Mouse (Mus musculus) hindbrain, embryonic 15.5 days (tissue): ENCODE measurements at regions not wholly inside any gene's neighbourhood (a gene's known extent, or its start where the extent isn't known, plus 50 kb on each side); places are given as distances from the start of the nearest gene placed in this dataset.

ENCODE experiments used
- ATAC-seq: fragments of 200-750 bp; cut with Nextera tagmentation; 2 replicates; pipeline ENCODE4 v1.8.0; 2017; ENCODE audit warnings: low read depth, moderate number of reproducible peaks, moderate TSS enrichment; ENCODE audit not compliant: low FRiP score
- H3K27ac ChIP-seq: fragments of 300-500 bp; sonication (generic); replicated peaks from 2 replicates; pipeline ENCODE4 v1.5.1; 2015; ENCODE audit warnings: mild to moderate bottlenecking, inconsistent platforms
- H3K27me3 ChIP-seq: fragments of 300-500 bp; sonication (generic); 2 replicates; pipeline ENCODE4 v1.6.1; 2015; ENCODE audit warnings: control low read depth, inconsistent platforms
- H3K36me3 ChIP-seq: fragments of 300-500 bp; sonication (generic); 2 replicates; pipeline ENCODE4 v1.6.1; 2015; ENCODE audit warnings: control low read depth, inconsistent platforms
- H3K4me1 ChIP-seq: fragments of 300-500 bp; sonication (generic); replicated peaks from 2 replicates; pipeline ENCODE4 v1.6.1; 2015; ENCODE audit warnings: control low read depth, inconsistent platforms
- H3K4me2 ChIP-seq: fragments of 300-500 bp; sonication (generic); 2 replicates; pipeline ENCODE4 v1.6.1; 2015; ENCODE audit warnings: moderate library complexity, mild to moderate bottlenecking, inconsistent platforms
- H3K4me3 ChIP-seq: fragments of 300-500 bp; sonication (generic); 2 replicates; pipeline ENCODE4 v1.5.1; 2015; ENCODE audit warnings: mild to moderate bottlenecking, inconsistent platforms
- H3K9ac ChIP-seq: fragments of 300-500 bp; sonication (generic); 2 replicates; pipeline ENCODE4 v1.6.1; 2015; ENCODE audit warnings: inconsistent platforms
- H3K9me3 ChIP-seq: fragments of 300-500 bp; sonication (generic); 2 replicates; pipeline ENCODE4 v1.6.1; 2016; ENCODE audit warnings: control low read depth, inconsistent platforms
- WGBS: fragments of 180-500 bp; shearing (Covaris S2); methylation state at CpG from one replicate; pipeline ENCODE4 v1.1.7; 2015; 5-methylcytosine and 5-hydroxymethylcytosine counted together

- no peaks in the 10 kb centered on the region for H3K27me3 ChIP-seq
- no peak overlapping the region for H3K27ac ChIP-seq
- no peak overlapping the region for H3K9ac ChIP-seq
- no peaks in the 10 kb centered on the region for H3K4me1 ChIP-seq
- 83% methylated on average over 5 of the region's 5 CpGs for WGBS
- no peak overlapping the region for H3K4me2 ChIP-seq
- H3K4me3 ChIP-seq = no peak overlapping the region
- H3K36me3 ChIP-seq = no peaks in the 10 kb centered on the region
- ATAC-seq = no peak
- no peaks in the 10 kb centered on the region for H3K9me3 ChIP-seq
Measured at GRCm38 (mm10) chr15:27137580-27137979, 242.2 kb upstream of the Fbxl7 start.

GRCm38 (mm10) chr15:27145860-27146259 is 250.5 kb upstream of the Fbxl7 start:
- no peak for ATAC-seq
- WGBS = 53% methylated on average over 6 of the region's 6 CpGs

GRCm38 (mm10) chr15:27160986-27161385 is 265.6 kb upstream of the Fbxl7 start:
- Histone ChIP-seq H3K4me1 (no peaks in the 10 kb centered on the region), H3K27ac (no peak overlapping the region), H3K4me2 (no peak overlapping the region), H3K9ac (no peak overlapping the region), H3K27me3 (no peaks in the 10 kb centered on the region), H3K9me3 (no peaks in the 10 kb centered on the region), H3K36me3 (no peaks in the 10 kb centered on the region), H3K4me3 (no peak overlapping the region)
- no peak for ATAC-seq
- 67% methylated on average over 5 of the region's 5 CpGs for WGBS

More at GRCm38 (mm10) chr15:27145860-27146259, 250.5 kb upstream of the Fbxl7 start:
- Histone ChIP-seq H3K9ac (no peak overlapping the region), H3K36me3 (no peaks in the 10 kb centered on the region), H3K4me3 (no peak overlapping the region), H3K27ac (no peak overlapping the region), H3K9me3 (no peaks in the 10 kb centered on the region), H3K4me1 (no peaks in the 10 kb centered on the region), H3K4me2 (no peak overlapping the region), H3K27me3 (no peaks in the 10 kb centered on the region)

GRCm38 (mm10) chr15:27167484-27167883 is 272.1 kb upstream of the Fbxl7 start:
- ATAC-seq = no peak

GRCm38 (mm10) chr15:27169846-27170245 is 274.5 kb upstream of the Fbxl7 start:
- Histone ChIP-seq H3K4me2 (no peak overlapping the region), H3K9me3 (no peaks in the 10 kb centered on the region), H3K4me3 (no peak overlapping the region), H3K36me3 (no peaks in the 10 kb centered on the region), H3K9ac (no peak overlapping the region), H3K27ac (no peak overlapping the region), H3K27me3 (no peaks in the 10 kb centered on the region), H3K4me1 (no peaks in the 10 kb centered on the region)
- WGBS = 92% methylated on average over 7 of the region's 7 CpGs
- ATAC-seq = no peak

More at GRCm38 (mm10) chr15:27167484-27167883, 272.1 kb upstream of the Fbxl7 start:
- no peak overlapping the region for H3K4me2 ChIP-seq
- H3K36me3 ChIP-seq = no peaks in the 10 kb centered on the region
- H3K27me3 ChIP-seq = no peaks in the 10 kb centered on the region
- no peak overlapping the region for H3K4me3 ChIP-seq
- no peak overlapping the region for H3K9ac ChIP-seq
- 90% methylated on average over 1 of the region's 1 CpGs for WGBS
- H3K4me1 ChIP-seq = no peaks in the 10 kb centered on the region
- no peaks in the 10 kb centered on the region for H3K9me3 ChIP-seq
- no peak overlapping the region for H3K27ac ChIP-seq

- H3K4me2 ChIP-seq = no peak overlapping the region
- no peak overlapping the region for H3K27ac ChIP-seq
- H3K27me3 ChIP-seq = no peaks in the 10 kb centered on the region
- ATAC-seq = no peak
- no peaks in the 10 kb centered on the region for H3K9me3 ChIP-seq
- H3K9ac ChIP-seq = no peak overlapping the region
- no peak overlapping the region for H3K4me3 ChIP-seq
- H3K36me3 ChIP-seq = no peaks in the 10 kb centered on the region
- 38% methylated on average over 5 of the region's 5 CpGs for WGBS
- peaks cover 5% of the 10 kb centered on the region; the same call in 1 of the 2 replicates for H3K4me1 ChIP-seq
Measured at GRCm38 (mm10) chr15:27173506-27173905, 278.1 kb upstream of the Fbxl7 start.

- WGBS = 33% methylated on average over 13 of the region's 13 CpGs
- H3K4me3 ChIP-seq = no peak overlapping the region
- H3K4me1 ChIP-seq = peaks cover 6% of the 10 kb centered on the region; the same call in 1 of the 2 replicates
- peak overlapping the region; percentile 31 for H3K4me2 ChIP-seq
- H3K36me3 ChIP-seq = no peaks in the 10 kb centered on the region
- H3K27me3 ChIP-seq = no peaks in the 10 kb centered on the region
- H3K9me3 ChIP-seq = no peaks in the 10 kb centered on the region
- ATAC-seq = no peak; the same call in 1 of the 2 replicates
- H3K27ac ChIP-seq = 0 out of 2 replicates have a peak overlapping the region, but pooled peaks have one; percentile 27
- no peak overlapping the region for H3K9ac ChIP-seq
Measured at GRCm38 (mm10) chr15:27178084-27178935, 282.9 kb upstream of the Fbxl7 start.

GRCm38 (mm10) chr15:27189699-27190098 is 276.8 kb upstream of the Ank start:
- Histone ChIP-seq H3K9me3 (no peaks in the 10 kb centered on the region), H3K4me2 (no peak overlapping the region), H3K9ac (no peak overlapping the region), H3K27me3 (no peaks in the 10 kb centered on the region), H3K27ac (no peak overlapping the region), H3K4me1 (no peaks in the 10 kb centered on the region), H3K36me3 (no peaks in the 10 kb centered on the region), H3K4me3 (no peak overlapping the region)
- WGBS = 53% methylated on average over 4 of the region's 4 CpGs
- ATAC-seq = peak; percentile 56

GRCm38 (mm10) chr15:27201513-27201912 is 265.0 kb upstream of the Ank start:
- ATAC-seq = no peak
- WGBS = 89% methylated on average over 3 of the region's 3 CpGs
- H3K9me3 ChIP-seq = no peaks in the 10 kb centered on the region
- no peaks in the 10 kb centered on the region for H3K36me3 ChIP-seq
- H3K9ac ChIP-seq = no peak overlapping the region
- H3K27ac ChIP-seq = no peak overlapping the region
- no peak overlapping the region for H3K4me3 ChIP-seq
- H3K27me3 ChIP-seq = no peaks in the 10 kb centered on the region
- H3K4me1 ChIP-seq = no peaks in the 10 kb centered on the region
- no peak overlapping the region for H3K4me2 ChIP-seq

- Histone ChIP-seq H3K9ac (no peak overlapping the region), H3K9me3 (no peaks in the 10 kb centered on the region), H3K27ac (no peak overlapping the region), H3K36me3 (no peaks in the 10 kb centered on the region), H3K4me3 (no peak overlapping the region), H3K4me2 (no peak overlapping the region), H3K27me3 (no peaks in the 10 kb centered on the region), H3K4me1 (no peaks in the 10 kb centered on the region)
- ATAC-seq = no peak
- 42% methylated on average over 6 of the region's 6 CpGs for WGBS
Measured at GRCm38 (mm10) chr15:27204888-27205287, 261.6 kb upstream of the Ank start.

- H3K4me3 ChIP-seq = no peak overlapping the region
- no peaks in the 10 kb centered on the region for H3K4me1 ChIP-seq
- H3K36me3 ChIP-seq = no peaks in the 10 kb centered on the region
- 71% methylated on average over 11 of the region's 11 CpGs for WGBS
- 0 out of 2 replicates have a peak, but pooled peaks have one; percentile 38 for ATAC-seq
- H3K9ac ChIP-seq = no peak overlapping the region
- H3K4me2 ChIP-seq = no peak overlapping the region
- H3K27ac ChIP-seq = no peak overlapping the region
- H3K9me3 ChIP-seq = no peaks in the 10 kb centered on the region
- no peaks in the 10 kb centered on the region for H3K27me3 ChIP-seq
Measured at GRCm38 (mm10) chr15:27207446-27207845, 259.0 kb upstream of the Ank start.

GRCm38 (mm10) chr15:27216387-27216786 is 250.1 kb upstream of the Ank start:
- 63% methylated on average over 7 of the region's 7 CpGs for WGBS
- ATAC-seq = no peak
- no peaks in the 10 kb centered on the region for H3K36me3 ChIP-seq

More at GRCm38 (mm10) chr15:27216387-27216786, 250.1 kb upstream of the Ank start:
- Histone ChIP-seq H3K9me3 (no peaks in the 10 kb centered on the region), H3K27me3 (no peaks in the 10 kb centered on the region), H3K27ac (no peak overlapping the region), H3K4me2 (no peak overlapping the region), H3K4me3 (no peak overlapping the region), H3K4me1 (no peaks in the 10 kb centered on the region), H3K9ac (no peak overlapping the region)
